Mouse (Mus musculus): ENCODE data around the gene Ephb3. TPM values are rescaled to one million over a fixed set of nuclear protein-coding genes. Genes with fewer than 3 reads are reported as not detected.

Ephb3 gene
- polyA plus RNA-seq, 1 experiment, result 1.2 TPM

GRCm38 (mm10) chr16:21184697-21185096 is 19.9 kb upstream of the Ephb3 start:
- Histone ChIP-seq H3K27ac (ENCODE audit: control insufficient read depth, insufficient read depth, low read depth, low read length) (no peak overlapping the region), H3K4me1 (ENCODE audit: control insufficient read depth, insufficient read depth, low read length) (no peaks in the 10 kb centered on the region), H3K4me3 (ENCODE audit: control insufficient read depth, low read depth, low read length) (no peak overlapping the region), H3K27me3 (ENCODE audit: control insufficient read depth, insufficient read depth, low read length) (no peaks in the 10 kb centered on the region), H3K36me3 (ENCODE audit: control insufficient read depth, insufficient read depth, low read length) (no peaks in the 10 kb centered on the region)
- TF ChIP-seq CTCF (IDR thresholded peaks at IDR 0.05; ENCODE audit: control insufficient read depth, insufficient read depth, insufficient replicate concordance, low read depth, low read length) (no peak), POLR2A (IDR thresholded peaks at IDR 0.05; ENCODE audit: control insufficient read depth, low read depth, low read length) (no peak)

- Histone ChIP-seq H3K4me3 (ENCODE audit: control insufficient read depth, low read depth, low read length) (no peak overlapping the region), H3K27me3 (ENCODE audit: control insufficient read depth, insufficient read depth, low read length) (no peaks in the 10 kb centered on the region), H3K27ac (ENCODE audit: control insufficient read depth, insufficient read depth, low read depth, low read length) (no peak overlapping the region), H3K36me3 (ENCODE audit: control insufficient read depth, insufficient read depth, low read length) (no peaks in the 10 kb centered on the region), H3K4me1 (ENCODE audit: control insufficient read depth, insufficient read depth, low read length) (no peaks in the 10 kb centered on the region)
- TF ChIP-seq POLR2A (IDR thresholded peaks at IDR 0.05; ENCODE audit: control insufficient read depth, low read depth, low read length) (no peak), CTCF (IDR thresholded peaks at IDR 0.05; ENCODE audit: control insufficient read depth, insufficient read depth, insufficient replicate concordance, low read depth, low read length) (no peak)
These were observed 17.0 kb upstream of the Ephb3 start for GRCm38 (mm10) chr16:21187568-21187967.

- H3K27me3 ChIP-seq (ENCODE audit: control insufficient read depth, insufficient read depth, low read length), result no peaks in the 10 kb centered on the region
- H3K4me1 ChIP-seq (ENCODE audit: control insufficient read depth, insufficient read depth, low read length), result no peaks in the 10 kb centered on the region
- no peak for TF ChIP-seq CTCF (IDR thresholded peaks at IDR 0.05; ENCODE audit: control insufficient read depth, insufficient read depth, insufficient replicate concordance, low read depth, low read length)
- TF ChIP-seq POLR2A (IDR thresholded peaks at IDR 0.05; ENCODE audit: control insufficient read depth, low read depth, low read length), result no peak
- H3K27ac ChIP-seq (ENCODE audit: control insufficient read depth, insufficient read depth, low read depth, low read length), result no peak overlapping the region
- no peak overlapping the region for H3K4me3 ChIP-seq (ENCODE audit: control insufficient read depth, low read depth, low read length)
- H3K36me3 ChIP-seq (ENCODE audit: control insufficient read depth, insufficient read depth, low read length), result no peaks in the 10 kb centered on the region
These were observed 16.2 kb upstream of the Ephb3 start for GRCm38 (mm10) chr16:21188345-21188744.

- H3K4me3 ChIP-seq (ENCODE audit: control insufficient read depth, low read depth, low read length), result no peak overlapping the region
- H3K27me3 ChIP-seq (ENCODE audit: control insufficient read depth, insufficient read depth, low read length), result no peaks in the 10 kb centered on the region
- no peaks in the 10 kb centered on the region for H3K36me3 ChIP-seq (ENCODE audit: control insufficient read depth, insufficient read depth, low read length)
- TF ChIP-seq POLR2A (IDR thresholded peaks at IDR 0.05; ENCODE audit: control insufficient read depth, low read depth, low read length), result no peak
- TF ChIP-seq CTCF (IDR thresholded peaks at IDR 0.05; ENCODE audit: control insufficient read depth, insufficient read depth, insufficient replicate concordance, low read depth, low read length), result no peak
- no peaks in the 10 kb centered on the region for H3K4me1 ChIP-seq (ENCODE audit: control insufficient read depth, insufficient read depth, low read length)
- no peak overlapping the region for H3K27ac ChIP-seq (ENCODE audit: control insufficient read depth, insufficient read depth, low read depth, low read length)
These were observed 13.0 kb upstream of the Ephb3 start for GRCm38 (mm10) chr16:21191569-21191968.

- no peak overlapping the region for H3K27ac ChIP-seq (ENCODE audit: control insufficient read depth, insufficient read depth, low read depth, low read length)
- H3K4me1 ChIP-seq (ENCODE audit: control insufficient read depth, insufficient read depth, low read length), result no peaks in the 10 kb centered on the region
- no peaks in the 10 kb centered on the region for H3K36me3 ChIP-seq (ENCODE audit: control insufficient read depth, insufficient read depth, low read length)
- TF ChIP-seq POLR2A (IDR thresholded peaks at IDR 0.05; ENCODE audit: control insufficient read depth, low read depth, low read length) (no peak), CTCF (IDR thresholded peaks at IDR 0.05; ENCODE audit: control insufficient read depth, insufficient read depth, insufficient replicate concordance, low read depth, low read length) (peak; percentile 24; the same call in 1 of the 2 replicates)
- H3K4me3 ChIP-seq (ENCODE audit: control insufficient read depth, low read depth, low read length), result no peak overlapping the region
- H3K27me3 ChIP-seq (ENCODE audit: control insufficient read depth, insufficient read depth, low read length), result no peaks in the 10 kb centered on the region
These were observed 11.8 kb upstream of the Ephb3 start for GRCm38 (mm10) chr16:21192509-21193354.

- H3K36me3 ChIP-seq (ENCODE audit: control insufficient read depth, insufficient read depth, low read length), result no peaks in the 10 kb centered on the region
- no peak overlapping the region for H3K4me3 ChIP-seq (ENCODE audit: control insufficient read depth, low read depth, low read length)
- no peaks in the 10 kb centered on the region for H3K4me1 ChIP-seq (ENCODE audit: control insufficient read depth, insufficient read depth, low read length)
- no peak overlapping the region for H3K27ac ChIP-seq (ENCODE audit: control insufficient read depth, insufficient read depth, low read depth, low read length)
- no peak for TF ChIP-seq CTCF (IDR thresholded peaks at IDR 0.05; ENCODE audit: control insufficient read depth, insufficient read depth, insufficient replicate concordance, low read depth, low read length)
- no peak for TF ChIP-seq POLR2A (IDR thresholded peaks at IDR 0.05; ENCODE audit: control insufficient read depth, low read depth, low read length)
- no peaks in the 10 kb centered on the region for H3K27me3 ChIP-seq (ENCODE audit: control insufficient read depth, insufficient read depth, low read length)
These were observed 10.4 kb upstream of the Ephb3 start for GRCm38 (mm10) chr16:21194182-21194581.

- TF ChIP-seq CTCF (IDR thresholded peaks at IDR 0.05; ENCODE audit: control insufficient read depth, insufficient read depth, insufficient replicate concordance, low read depth, low read length) (no peak), POLR2A (IDR thresholded peaks at IDR 0.05; ENCODE audit: control insufficient read depth, low read depth, low read length) (no peak)
- Histone ChIP-seq H3K27me3 (ENCODE audit: control insufficient read depth, insufficient read depth, low read length) (no peaks in the 10 kb centered on the region), H3K4me3 (ENCODE audit: control insufficient read depth, low read depth, low read length) (no peak overlapping the region), H3K36me3 (ENCODE audit: control insufficient read depth, insufficient read depth, low read length) (no peaks in the 10 kb centered on the region), H3K4me1 (ENCODE audit: control insufficient read depth, insufficient read depth, low read length) (no peaks in the 10 kb centered on the region), H3K27ac (ENCODE audit: control insufficient read depth, insufficient read depth, low read depth, low read length) (no peak overlapping the region)
These were observed 9.2 kb upstream of the Ephb3 start for GRCm38 (mm10) chr16:21195260-21195866.

Data from testis, adult 2 months (tissue).